Mouse (Mus musculus) heart, embryonic 14.5 days (tissue): Measurements from ENCODE around the gene Ttc28. TPM values are rescaled to one million over a fixed set of nuclear protein-coding genes. Genes with fewer than 3 reads are reported as not detected.
A peak's percentile ranks its signal among the peaks of the same experiment; 100 is the strongest.

Source experiments
- ATAC-seq: fragments of 200-750 bp; cut with Nextera tagmentation; 2 replicates; pipeline ENCODE4 v1.8.0; 2017; ENCODE audit warnings: low read depth, moderate TSS enrichment; ENCODE audit not compliant: insufficient number of reproducible peaks, insufficient read depth, low FRiP score
- H3K27ac ChIP-seq, 2 experiments: fragments of 200-500 bp in 1 of 2; fragments of 300-500 bp in 1 of 2; sonication (generic) in 1 of 2; replicated peaks in 1 of 2; 2 replicates each; pipeline ENCODE4 v1.5.1; 2012 to 2014; ENCODE audit warnings: low read depth in 2 of 2, low read length in 2 of 2, control low read depth in 1 of 2, mild to moderate bottlenecking in 1 of 2, mixed read lengths in 1 of 2; ENCODE audit not compliant: control insufficient read depth in 1 of 2, insufficient read depth in 1 of 2
- H3K27me3 ChIP-seq: fragments of 300-500 bp; sonication (generic); 2 replicates; pipeline ENCODE4 v1.6.1; 2014; ENCODE audit warnings: mild to moderate bottlenecking, low read length, control low read depth; ENCODE audit not compliant: control insufficient read depth, insufficient read depth
- H3K36me3 ChIP-seq: fragments of 300-500 bp; sonication (generic); 2 replicates; pipeline ENCODE4 v1.6.1; 2014; ENCODE audit warnings: mild to moderate bottlenecking, control low read depth, low read length, mixed read lengths; ENCODE audit not compliant: control insufficient read depth, insufficient read depth
- H3K4me1 ChIP-seq, 2 experiments: fragments of 200-500 bp in 1 of 2; fragments of 300-500 bp in 1 of 2; sonication (generic) in 1 of 2; 2 replicates each; pipeline ENCODE4 v1.6.1; 2012 to 2014; ENCODE audit warnings: low read length in 2 of 2, control low read depth in 1 of 2, mixed read lengths in 1 of 2; ENCODE audit not compliant: control insufficient read depth in 2 of 2, insufficient read depth in 2 of 2
- H3K4me2 ChIP-seq: fragments of 300-500 bp; sonication (generic); 2 replicates; pipeline ENCODE4 v1.6.1; 2014; ENCODE audit warnings: mild to moderate bottlenecking, low read length
- H3K4me3 ChIP-seq, 2 experiments: fragments of 200-500 bp in 1 of 2; fragments of 300-500 bp in 1 of 2; sonication (generic) in 1 of 2; 2 replicates each; pipeline ENCODE4 v1.5.1; 2012 to 2014; ENCODE audit warnings: low read length in 2 of 2, mild to moderate bottlenecking in 2 of 2, control low read depth in 1 of 2, low read depth in 1 of 2, moderate library complexity in 1 of 2; ENCODE audit not compliant: control insufficient read depth in 1 of 2, insufficient read depth in 1 of 2
- H3K9ac ChIP-seq: fragments of 300-500 bp; sonication (generic); 2 replicates; pipeline ENCODE4 v1.6.1; 2014; ENCODE audit warnings: mild to moderate bottlenecking, low read length
- H3K9me3 ChIP-seq: fragments of 300-500 bp; sonication (generic); 2 replicates; pipeline ENCODE4 v1.6.1; 2016; ENCODE audit warnings: low read length, control low read depth; ENCODE audit not compliant: control insufficient read depth
- whole genome bisulfite sequencing: fragments of 180-500 bp; shearing (Covaris S2); extraction: QIAGEN DNeasy Blood & Tissue Kit; methylation state at CpG from one replicate; pipeline ENCODE4 v1.1.7; 2014; 5-methylcytosine and 5-hydroxymethylcytosine counted together
- polyA plus RNA-seq: library from polyadenylated mRNA; unstranded; fragments of >200 nt; fragmentation: Nextera tagmentation; extraction: Ambion mirVana; gene quantifications from 2 replicates; pipeline ENCODE4 v1.2.1, GENCODE M21; 2014

The Ttc28 gene
- polyA plus RNA-seq, 1 experiment from 2014 or later, result 9.0 TPM

- H3K27ac ChIP-seq, result peak overlapping the region; percentile 63 to 87
- ATAC-seq, result peak; percentile 86; the same call in 1 of the 2 replicates
- H3K9me3 ChIP-seq, result no peaks in the 10 kb centered on the region
- H3K9ac ChIP-seq, result peak overlapping the region; percentile 85
- peak overlapping the region; percentile 98 for H3K4me2 ChIP-seq
- no peaks in the 10 kb centered on the region for H3K36me3 ChIP-seq
- peaks cover 2 to 18% of the 10 kb centered on the region in 2 experiments; a peak in 1 of 4 replicates for H3K4me1 ChIP-seq
- WGBS, result 1% methylated on average over 9 of the region's 9 CpGs
- H3K4me3 ChIP-seq, result peak overlapping the region; percentile 71 to 79
- peaks cover 7% of the 10 kb centered on the region; the same call in 1 of the 2 replicates for H3K27me3 ChIP-seq
These were observed 98.9 kb downstream of the Ttc28 start for GRCm38 (mm10) chr5:110978461-110978860.

GRCm38 (mm10) chr5:110979011-110979860 is 99.6 kb downstream of the Ttc28 start:
- Histone ChIP-seq H3K36me3 (no peaks in the 10 kb centered on the region), H3K4me1 (peaks cover 2 to 18% of the 10 kb centered on the region in 2 experiments; a peak in 2 of 4 replicates), H3K27ac (peak overlapping the region; percentile 63 to 87), H3K4me3 (peak overlapping the region; percentile 71 to 79), H3K4me2 (peak overlapping the region; percentile 98), H3K27me3 (peaks cover 7% of the 10 kb centered on the region; the same call in 1 of the 2 replicates), H3K9ac (peak overlapping the region; percentile 85), H3K9me3 (no peaks in the 10 kb centered on the region)
- WGBS, result under 1% methylated on average over 95 of the region's 104 CpGs
- ATAC-seq, result peak; percentile 45

GRCm38 (mm10) chr5:110979861-110980346 is 100.3 kb downstream of the Ttc28 start:
- Histone ChIP-seq H3K27me3 (peaks cover 7% of the 10 kb centered on the region; the same call in 1 of the 2 replicates), H3K4me1 (peaks cover 2 to 21% of the 10 kb centered on the region in 2 experiments; a peak in 2 of 4 replicates), H3K4me2 (peak overlapping the region; percentile 98), H3K36me3 (no peaks in the 10 kb centered on the region), H3K9ac (peak overlapping the region; percentile 85), H3K9me3 (no peaks in the 10 kb centered on the region), H3K4me3 (peak overlapping the region; percentile 71 to 79), H3K27ac (peak overlapping the region; percentile 19 to 87; a peak in 3 of 4 replicates)
- WGBS, result under 1% methylated on average over 14 of the region's 14 CpGs
- no peak for ATAC-seq

GRCm38 (mm10) chr5:110980576-110980975 is 101.0 kb downstream of the Ttc28 start:
- Histone ChIP-seq H3K9ac (peak overlapping the region; percentile 85), H3K27ac (no peak overlapping the region)
- WGBS, result 61% methylated on average over 5 of the region's 5 CpGs

GRCm38 (mm10) chr5:110982436-110982835 is 102.8 kb downstream of the Ttc28 start:
- Histone ChIP-seq H3K4me2 (no peak overlapping the region), H3K27ac (no peak overlapping the region), H3K27me3 (peaks cover 7% of the 10 kb centered on the region; the same call in 1 of the 2 replicates), H3K9ac (no peak overlapping the region), H3K36me3 (no peaks in the 10 kb centered on the region), H3K4me3 (no peak overlapping the region), H3K4me1 (peaks cover 2 to 21% of the 10 kb centered on the region in 2 experiments; a peak in 2 of 4 replicates), H3K9me3 (no peaks in the 10 kb centered on the region)
- no peak for ATAC-seq
- 57% methylated on average over 3 of the region's 3 CpGs for WGBS

More at GRCm38 (mm10) chr5:110980576-110980975, 101.0 kb downstream of the Ttc28 start:
- H3K27me3 ChIP-seq, result peaks cover 7% of the 10 kb centered on the region; the same call in 1 of the 2 replicates
- no peak for ATAC-seq
- peak overlapping the region; percentile 98 for H3K4me2 ChIP-seq
- peak overlapping the region; percentile 71 to 79; a peak in 3 of 4 replicates for H3K4me3 ChIP-seq
- no peaks in the 10 kb centered on the region for H3K36me3 ChIP-seq
- H3K9me3 ChIP-seq, result no peaks in the 10 kb centered on the region
- peaks cover 2 to 21% of the 10 kb centered on the region in 2 experiments; a peak in 2 of 4 replicates for H3K4me1 ChIP-seq

GRCm38 (mm10) chr5:110984136-110984681 is 104.6 kb downstream of the Ttc28 start:
- H3K36me3 ChIP-seq, result no peaks in the 10 kb centered on the region
- peaks cover 7% of the 10 kb centered on the region; the same call in 1 of the 2 replicates for H3K27me3 ChIP-seq
- H3K4me2 ChIP-seq, result no peak overlapping the region
- ATAC-seq, result no peak
- H3K9me3 ChIP-seq, result no peaks in the 10 kb centered on the region
- no peak overlapping the region for H3K4me3 ChIP-seq
- WGBS, result 82% methylated on average over 6 of the region's 6 CpGs
- H3K4me1 ChIP-seq, result peaks cover 0 to 21% of the 10 kb centered on the region in 2 experiments; a peak in 2 of 4 replicates
- H3K27ac ChIP-seq, result no peak overlapping the region
- H3K9ac ChIP-seq, result no peak overlapping the region

GRCm38 (mm10) chr5:110996835-110997539 is 117.4 kb downstream of the Ttc28 start:
- Histone ChIP-seq H3K9me3 (no peaks in the 10 kb centered on the region), H3K27ac (no peak overlapping the region), H3K27me3 (no peaks in the 10 kb centered on the region), H3K4me2 (no peak overlapping the region), H3K4me3 (no peak overlapping the region), H3K36me3 (no peaks in the 10 kb centered on the region), H3K4me1 (peaks cover 4 to 10% of the 10 kb centered on the region in 2 experiments; a peak in 3 of 4 replicates), H3K9ac (no peak overlapping the region)
- ATAC-seq, result no peak
- 87% methylated on average over 13 of the region's 13 CpGs for WGBS
